In the genomic region with DNA sequence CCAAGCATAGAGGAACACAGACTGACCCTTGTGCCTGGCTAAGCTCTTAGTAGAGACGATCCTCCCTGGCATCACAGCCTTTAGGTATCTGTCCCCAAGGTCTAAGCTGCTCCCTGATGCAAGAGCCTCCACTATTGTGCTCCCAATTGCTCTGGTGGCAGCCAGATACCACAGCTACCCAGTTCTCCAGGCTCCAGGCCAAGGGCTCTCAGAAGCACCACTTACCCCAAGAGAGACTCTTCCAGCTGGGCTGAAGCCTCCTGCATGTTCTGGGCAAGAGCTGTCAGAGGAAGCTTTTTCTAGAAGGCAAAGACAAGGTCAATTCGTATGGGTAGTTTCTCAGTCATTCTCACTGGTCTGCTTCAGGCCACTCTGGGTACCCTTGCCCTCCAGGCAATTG, we compare ENCODE assay signal across 18 mouse cellular contexts. TPM values are rescaled to one million over a fixed set of nuclear protein-coding genes. Genes with fewer than 3 reads are reported as not detected.
DNase-seq lines count a peak whose midpoint lies in the region; ATAC-seq lines count a peak whose summit lies in the region.
"Had no signal": no experiment of that assay in that cellular context is flagged by ENCODE, and none has a peak within 500 bp of the region (broad histone marks: within the 10 kb centered on the region; RNA-seq: fewer than 3 reads in every experiment).

No protein-coding gene starts in this region.

- H3K27ac ChIP-seq in heart, embryonic 10.5 days: no peak overlapping the region
- peak overlapping the region; percentile 30; the same call in 1 of the 2 replicates for H3K27ac ChIP-seq in heart, embryonic 12.5 days (ENCODE audit: poor library complexity, severe bottlenecking)
- H3K27ac ChIP-seq: embryonic facial prominence, embryonic 15.5 days; forebrain, embryonic 12.5 days; hindbrain, embryonic 13.5 days; kidney, postnatal 0 days; neural tube, embryonic 12.5 days had no signal

- intact Hi-C loops in heart, postnatal 14 days (cut with DNase I): no loop called here

- no peaks in the 10 kb centered on the region for H3K27me3 ChIP-seq in heart, embryonic 10.5 days (ENCODE audit: insufficient read depth, poor library complexity, severe bottlenecking)
- no peaks in the 10 kb centered on the region for H3K27me3 ChIP-seq in heart, embryonic 12.5 days (replicated peaks)
- H3K27me3 ChIP-seq: embryonic facial prominence, embryonic 15.5 days; forebrain, embryonic 12.5 days; hindbrain, embryonic 13.5 days; megakaryocyte, embryonic 14.5 days; neural tube, embryonic 12.5 days had no signal

- peak; percentile 70 to 83 for DNase-seq in heart, adult 18-20 months
- no peak for DNase-seq in heart, embryonic 10.5 days (ENCODE audit: low spot score)
- peak; percentile 50 to 69 for DNase-seq in heart, postnatal 14 days
- peak; percentile 73 for DNase-seq in lung, postnatal 25 days (ENCODE audit: low spot score)
- no peak for DNase-seq in right cerebral cortex, postnatal 14 days
- DNase-seq in cerebellum, postnatal 4 days (ENCODE audit: low spot score in 2 of 2): no peak
- DNase-seq: adrenal gland, postnatal 14 days; cerebellum, adult 8-10 months; layer of hippocampus, adult 9-11 months; thymus, adult 18-20 months had no signal

- no peak overlapping the region for H3K9ac ChIP-seq in heart, embryonic 12.5 days
- H3K9ac ChIP-seq: embryonic facial prominence, embryonic 15.5 days; forebrain, embryonic 12.5 days; hindbrain, embryonic 13.5 days; neural tube, embryonic 12.5 days had no signal

- H3K4me1 ChIP-seq in heart, embryonic 10.5 days: peaks cover 29% of the 10 kb centered on the region
- H3K4me1 ChIP-seq in heart, embryonic 12.5 days (replicated peaks): peaks cover 32% of the 10 kb centered on the region
- H3K4me1 ChIP-seq: neural tube, embryonic 12.5 days had no signal

- H3K4me3 ChIP-seq in heart, embryonic 10.5 days: no peak overlapping the region
- no peak overlapping the region for H3K4me3 ChIP-seq in heart, embryonic 12.5 days
- H3K4me3 ChIP-seq: embryonic facial prominence, embryonic 15.5 days; forebrain, embryonic 12.5 days; hindbrain, embryonic 13.5 days; neural tube, embryonic 12.5 days had no signal

- 84% methylated on average over 2 of the region's 2 CpGs for WGBS in heart, embryonic 10.5 days
- WGBS in heart, embryonic 12.5 days: 79% methylated on average over 2 of the region's 2 CpGs

- no peak for ATAC-seq in heart, embryonic 12.5 days (ENCODE audit: insufficient number of reproducible peaks, low FRiP score)

- no peak overlapping the region for H3K4me2 ChIP-seq in heart, embryonic 12.5 days
- H3K4me2 ChIP-seq: embryonic facial prominence, embryonic 15.5 days; forebrain, embryonic 12.5 days; hindbrain, embryonic 13.5 days; neural tube, embryonic 12.5 days had no signal

- peaks cover 71% of the 10 kb centered on the region for H3K36me3 ChIP-seq in heart, embryonic 10.5 days
- peaks cover 57% of the 10 kb centered on the region for H3K36me3 ChIP-seq in heart, embryonic 12.5 days

- H3K9me3 ChIP-seq in heart, embryonic 10.5 days: no peaks in the 10 kb centered on the region
- H3K9me3 ChIP-seq in heart, embryonic 12.5 days (replicated peaks): no peaks in the 10 kb centered on the region
- H3K9me3 ChIP-seq: embryonic facial prominence, embryonic 15.5 days; forebrain, embryonic 12.5 days; G1E; hindbrain, embryonic 13.5 days; megakaryocyte, embryonic 14.5 days; neural tube, embryonic 12.5 days had no signal

RNA-seq across cellular contexts. Expression of gene Lcmt1, which starts 46.2 kb away (rescaled TPM):
- 10 to 100 TPM; 21.8 to 22.1 TPM for total RNA-seq in heart, adult 18-20 months (2021)
- 42.7 and 50.2 TPM in 2 replicates for polyA plus RNA-seq in heart, embryonic 10.5 days (2016; fragmentation: Nextera tagmentation; extraction: Ambion mirVana)
- polyA plus RNA-seq in heart, embryonic 12.5 days (2016; fragmentation: Nextera tagmentation; extraction: Ambion mirVana): 37.5 and 38.5 TPM in 2 replicates
- 10 to 100 TPM; 25.0 to 25.3 TPM for total RNA-seq in heart, postnatal 14 days (2021)

RNA-seq across cellular contexts. Expression of gene Arhgap17, which starts 46.3 kb away (rescaled TPM):
- total RNA-seq in heart, adult 18-20 months (2021): 10 to 100 TPM; 12.5 to 16.2 TPM
- polyA plus RNA-seq in heart, embryonic 10.5 days (2016; fragmentation: Nextera tagmentation; extraction: Ambion mirVana): 24.0 and 27.0 TPM in 2 replicates
- 23.0 and 25.4 TPM in 2 replicates for polyA plus RNA-seq in heart, embryonic 12.5 days (2016; fragmentation: Nextera tagmentation; extraction: Ambion mirVana)
- 10 to 100 TPM; 17.6 to 25.0 TPM for total RNA-seq in heart, postnatal 14 days (2021)

Comparison
In these comparisons a context has a peak if more than half of its experiments do, and no peak if none do; other contexts are left out.
1. DNase-seq: peak in heart, adult 18-20 months (2 of 2), heart, postnatal 14 days (2 of 2) and lung, postnatal 25 days (single experiment); none in heart, embryonic 10.5 days (single experiment), right cerebral cortex, postnatal 14 days (single experiment) and cerebellum, postnatal 4 days (0 of 2).